Mouse (Mus musculus) neural tube, embryonic 11.5 days (tissue): ENCODE measurements around the gene Rrp12. TPM values are rescaled to one million over a fixed set of nuclear protein-coding genes. Genes with fewer than 3 reads are reported as not detected.
"Not testable (repeated sequence)": the region's sequence is repeated elsewhere in the genome, so short reads cannot be mapped to it uniquely, and the experiment has no call there.

Source experiments
- ATAC-seq: fragments of 200-750 bp; cut with Nextera tagmentation; 2 replicates; pipeline ENCODE4 v1.8.0; 2017; ENCODE audit warnings: moderate number of reproducible peaks, mild to moderate bottlenecking, moderate TSS enrichment, moderate library complexity; ENCODE audit not compliant: insufficient read depth, low FRiP score, low TSS enrichment
- DNase-seq: peaks from one replicate; pipeline ENCODE4 v3.0.0-alpha.2; 2015; ENCODE audit warnings: low spot score
- H3K27ac ChIP-seq: fragments of 300-500 bp; sonication (generic); 2 replicates; pipeline ENCODE4 v1.5.1; 2014; ENCODE audit warnings: low read depth, mild to moderate bottlenecking, low read length
- H3K27me3 ChIP-seq: fragments of 300-500 bp; sonication (generic); 2 replicates; pipeline ENCODE4 v1.6.1; 2014; ENCODE audit warnings: mild to moderate bottlenecking, low read length, mixed read lengths; ENCODE audit not compliant: control insufficient read depth, insufficient read depth
- H3K36me3 ChIP-seq: fragments of 300-500 bp; sonication (generic); 2 replicates; pipeline ENCODE4 v1.6.1; 2014; ENCODE audit warnings: mild to moderate bottlenecking, low read length, moderate library complexity, mixed read lengths; ENCODE audit not compliant: control insufficient read depth, insufficient read depth
- H3K4me1 ChIP-seq: fragments of 300-500 bp; sonication (generic); 2 replicates; pipeline ENCODE4 v1.6.1; 2014; ENCODE audit warnings: low read length, mixed read lengths; ENCODE audit not compliant: control insufficient read depth, insufficient read depth
- H3K4me2 ChIP-seq: fragments of 300-500 bp; sonication (generic); 2 replicates; pipeline ENCODE4 v1.6.1; 2014; ENCODE audit warnings: low read depth, mild to moderate bottlenecking, moderate library complexity
- H3K4me3 ChIP-seq: fragments of 300-500 bp; sonication (generic); 2 replicates; pipeline ENCODE4 v1.5.1; 2014; ENCODE audit warnings: low read depth, low read length
- H3K9ac ChIP-seq: fragments of 300-500 bp; sonication (generic); 2 replicates; pipeline ENCODE4 v1.6.1; 2014; ENCODE audit warnings: mild to moderate bottlenecking, low read length
- H3K9me3 ChIP-seq: fragments of 300-500 bp; sonication (generic); 2 replicates; pipeline ENCODE4 v1.6.1; 2016; ENCODE audit warnings: low read length; ENCODE audit not compliant: control insufficient read depth
- WGBS: fragments of 180-500 bp; shearing (Covaris S2); extraction: QIAGEN DNeasy Blood & Tissue Kit; methylation state at CpG from one replicate; pipeline ENCODE4 v1.1.7; 2014; 5-methylcytosine and 5-hydroxymethylcytosine counted together
- polyA plus RNA-seq: library from polyadenylated mRNA; unstranded; fragments of >200 nt; fragmentation: Nextera tagmentation; extraction: Ambion mirVana; gene quantifications from 2 replicates; pipeline ENCODE4 v1.2.1, GENCODE M21; 2014

Rrp12 gene
- polyA plus RNA-seq, 1 experiment from 2014 or later: 20.2 TPM

DNA sequence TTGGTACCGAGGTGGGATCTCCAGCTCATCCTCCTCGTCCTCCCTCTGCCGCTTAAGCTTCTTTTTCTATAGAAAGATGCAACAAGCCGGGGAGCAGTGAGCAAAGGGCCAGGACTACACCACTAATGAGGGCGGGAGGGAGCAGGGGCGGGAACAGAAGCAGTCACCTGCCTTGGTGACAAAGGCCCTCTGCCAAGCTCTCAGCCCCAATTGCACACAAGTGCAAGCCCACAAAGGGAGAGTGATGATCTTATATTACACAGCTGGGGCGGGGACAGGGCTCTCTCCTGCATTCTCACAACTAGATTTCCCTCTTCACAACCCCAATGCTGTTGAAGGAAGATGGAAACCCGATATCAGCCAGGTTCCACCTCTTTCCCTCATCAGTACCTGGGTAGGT, 29.3 kb downstream of the Rrp12 start:
- H3K27me3 ChIP-seq: no peaks in the 10 kb centered on the region
- ATAC-seq (no peak), DNase-seq (no peak)

DNA sequence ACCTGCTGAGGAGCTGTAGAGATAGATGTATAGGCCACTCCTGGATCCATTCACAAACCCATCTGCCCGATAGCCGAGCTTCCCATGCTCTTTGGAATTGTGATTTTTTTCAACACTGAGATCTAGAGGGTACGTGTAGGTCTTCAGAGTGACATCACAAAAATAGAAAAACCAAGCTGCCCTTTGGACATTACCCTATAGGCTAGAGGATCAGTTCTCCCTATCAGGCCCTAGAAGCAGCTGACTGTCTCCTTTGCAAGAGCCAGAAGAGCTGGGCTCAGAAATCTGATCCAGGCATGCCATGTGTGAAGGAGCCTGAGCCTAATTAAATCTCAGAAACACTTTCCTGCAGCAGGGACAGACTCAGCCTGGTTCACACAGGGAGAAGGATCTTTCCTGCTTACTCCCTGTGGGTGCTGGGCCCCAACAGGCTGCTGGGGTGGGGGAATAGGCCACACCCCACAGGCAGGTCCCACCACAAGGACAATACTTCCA, 38.1 kb downstream of the Rrp12 start:
- Histone ChIP-seq H3K36me3 (0 out of 2 replicates have a peak, but pooled peaks cover 2% of the 10 kb centered on the region), H3K4me2 (no peak overlapping the region), H3K27me3 (no peaks in the 10 kb centered on the region), H3K9ac (no peak overlapping the region), H3K9me3 (no peaks in the 10 kb centered on the region), H3K4me3 (no peak overlapping the region), H3K27ac (no peak overlapping the region), H3K4me1 (no peaks in the 10 kb centered on the region)
- ATAC-seq (no peak), DNase-seq (no peak)
- 81% methylated on average over 3 of the region's 3 CpGs for WGBS

More for the DNA sequence above, 29.3 kb downstream of the Rrp12 start:
- no peak overlapping the region for H3K9ac ChIP-seq
- H3K27ac ChIP-seq: no peak overlapping the region
- 85% methylated on average over 8 of the region's 8 CpGs for whole genome bisulfite sequencing
- H3K4me1 ChIP-seq: no peaks in the 10 kb centered on the region
- no peak overlapping the region for H3K4me2 ChIP-seq
- H3K4me3 ChIP-seq: no peak overlapping the region
- H3K36me3 ChIP-seq: peaks cover 8% of the 10 kb centered on the region
- no peaks in the 10 kb centered on the region for H3K9me3 ChIP-seq

DNA sequence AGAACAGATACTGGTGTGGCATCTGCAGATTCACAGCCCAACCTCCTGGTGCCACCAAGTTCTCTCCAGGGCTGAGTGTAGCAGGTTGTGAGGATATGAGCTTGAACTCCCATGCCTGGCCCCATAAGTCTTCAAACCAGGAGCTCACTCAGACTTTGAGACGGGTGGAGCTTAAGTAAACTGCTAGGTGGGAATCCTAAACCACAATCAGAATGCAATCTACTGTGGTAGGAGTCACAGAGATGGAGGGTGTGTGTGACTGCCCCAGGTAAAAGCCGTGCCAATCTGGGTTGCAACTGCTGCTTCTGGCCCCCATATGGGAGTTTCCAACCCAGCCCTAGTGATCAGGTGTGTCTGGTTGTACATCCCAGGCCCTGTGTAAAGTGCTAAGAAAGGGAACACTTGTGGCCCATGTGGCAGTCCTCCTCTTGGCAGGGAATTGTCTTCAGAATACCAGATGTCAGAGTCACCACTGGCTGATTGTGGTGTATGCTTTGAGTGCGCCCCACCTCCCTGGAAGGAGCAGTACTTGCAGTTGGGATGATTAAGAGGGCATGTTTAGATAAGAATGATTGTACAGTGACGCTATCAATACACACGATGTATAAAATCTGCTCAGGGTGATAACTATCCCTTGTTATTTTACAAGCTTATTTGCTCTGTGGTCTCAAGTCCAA, 38.7 kb downstream of the Rrp12 start:
- Histone ChIP-seq H3K27ac (no peak overlapping the region), H3K4me1 (no peaks in the 10 kb centered on the region), H3K4me2 (no peak overlapping the region), H3K4me3 (no peak overlapping the region), H3K27me3 (no peaks in the 10 kb centered on the region), H3K9ac (no peak overlapping the region), H3K9me3 (no peaks in the 10 kb centered on the region), H3K36me3 (no peaks in the 10 kb centered on the region)
- DNase-seq: no peak
- no peak for ATAC-seq
- 88% methylated on average over 5 of the region's 5 CpGs for WGBS

DNA sequence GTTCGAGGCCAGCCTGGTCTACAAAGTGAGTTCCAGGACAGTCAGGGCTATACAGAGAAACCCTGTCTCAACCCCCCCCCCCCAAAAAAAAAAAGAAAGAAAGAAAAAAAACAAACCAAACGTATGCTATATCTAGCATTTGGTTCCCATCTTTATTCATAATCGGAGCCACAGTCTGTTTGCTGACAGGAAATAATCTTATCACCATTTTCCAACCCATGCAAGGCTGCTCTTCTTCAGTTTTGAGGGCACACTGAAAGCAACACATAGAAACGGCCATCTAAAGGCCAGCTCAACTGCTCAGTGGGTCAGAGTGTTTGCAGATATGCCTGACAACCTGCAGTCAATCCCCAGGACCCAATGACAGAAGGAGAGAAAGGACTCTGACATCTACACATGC, 43.5 kb downstream of the Rrp12 start:
- DNase-seq (no peak), ATAC-seq (no peak)
- H3K4me2 ChIP-seq: no peak overlapping the region
- H3K4me1 ChIP-seq: peaks cover 6% of the 10 kb centered on the region
- H3K4me3 ChIP-seq: no peak overlapping the region
- WGBS: 80% methylated on average over 4 of the region's 4 CpGs
- H3K27me3 ChIP-seq: no peaks in the 10 kb centered on the region
- H3K9ac ChIP-seq: no peak overlapping the region
- H3K9me3 ChIP-seq: no peaks in the 10 kb centered on the region
- no peaks in the 10 kb centered on the region for H3K36me3 ChIP-seq
- H3K27ac ChIP-seq: no peak overlapping the region

DNA sequence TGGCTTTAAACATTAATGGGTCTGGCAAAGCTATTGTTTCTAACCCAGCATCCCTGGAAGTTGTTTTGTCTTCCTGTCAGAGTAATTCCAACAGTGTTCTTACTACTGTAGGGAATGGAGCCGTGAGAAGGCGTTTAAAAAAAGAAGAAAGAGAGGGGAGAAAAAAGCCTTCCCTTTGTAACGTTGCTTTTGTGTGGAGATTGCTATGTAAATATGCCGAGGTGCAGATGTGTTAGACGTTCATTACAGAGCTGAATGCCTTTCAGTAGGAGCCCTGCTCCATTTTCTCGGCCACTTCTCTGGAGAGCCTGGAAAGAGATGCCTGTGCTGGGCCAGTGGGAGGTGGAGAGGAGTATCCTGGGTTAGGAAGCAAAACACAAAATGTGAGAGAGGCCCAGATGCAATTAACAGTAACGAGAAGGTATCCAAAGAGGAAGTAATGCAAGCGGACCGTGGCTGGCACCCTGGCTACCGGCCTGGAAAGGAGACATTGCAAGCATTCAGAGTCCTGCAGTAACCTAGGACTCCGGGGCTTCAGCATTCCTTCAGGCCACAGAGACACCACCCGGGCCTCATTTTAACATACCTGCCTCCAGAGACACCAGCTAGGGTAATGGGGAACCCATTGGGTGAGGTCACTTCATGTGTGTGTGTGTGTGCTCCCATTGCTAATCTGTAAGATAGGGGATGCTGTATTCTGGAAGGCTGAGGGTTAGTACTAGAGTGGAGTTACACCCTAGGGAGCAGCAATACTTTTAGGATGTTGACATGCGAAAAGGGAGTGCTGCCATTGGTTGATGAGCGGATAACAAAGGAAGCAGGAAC, 45.0 kb downstream of the Rrp12 start:
- DNase-seq (peak; percentile 36), ATAC-seq (no peak)
- no peak overlapping the region for H3K9ac ChIP-seq
- H3K36me3 ChIP-seq: no peaks in the 10 kb centered on the region
- H3K4me3 ChIP-seq: no peak overlapping the region
- H3K4me2 ChIP-seq: peak overlapping the region; percentile 17
- H3K4me1 ChIP-seq: peaks cover 13% of the 10 kb centered on the region
- WGBS: 14% methylated on average over 14 of the region's 14 CpGs
- no peaks in the 10 kb centered on the region for H3K9me3 ChIP-seq
- peak overlapping the region; percentile 65 for H3K27ac ChIP-seq
- H3K27me3 ChIP-seq: no peaks in the 10 kb centered on the region

DNA sequence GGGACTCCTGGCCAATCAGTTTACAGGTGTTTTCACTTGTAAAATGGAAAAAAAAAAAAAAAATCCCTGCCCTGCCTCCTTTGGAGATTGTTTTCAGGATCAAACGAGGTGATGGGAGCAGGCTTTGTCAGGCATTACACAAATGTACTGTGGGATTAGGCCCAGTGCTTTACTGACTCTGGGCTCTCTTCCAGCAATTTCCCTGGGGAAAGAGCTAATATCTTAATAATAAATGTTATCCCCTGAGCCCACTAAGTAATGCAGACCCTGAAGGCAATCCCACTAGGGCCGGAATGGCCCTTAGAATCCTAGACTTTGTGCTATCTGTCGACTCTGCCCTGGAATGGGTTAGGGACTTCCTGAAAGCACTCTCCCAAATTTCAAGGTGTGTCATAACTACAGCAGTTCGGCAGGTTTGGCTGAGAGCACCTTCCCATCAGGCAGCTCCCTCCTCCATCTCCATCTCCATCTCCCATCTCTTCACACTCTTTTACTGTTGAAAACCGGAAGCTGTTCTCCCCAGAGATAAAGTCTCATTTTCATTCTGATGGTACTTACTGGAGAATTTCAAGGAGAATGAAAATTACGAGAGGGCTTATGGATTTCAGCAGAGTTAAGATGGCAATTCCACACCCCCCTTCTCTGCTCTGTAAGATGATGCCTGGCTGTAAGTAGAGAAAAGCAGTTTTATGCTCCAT, 45.8 kb downstream of the Rrp12 start:
- H3K4me3 ChIP-seq: no peak overlapping the region
- H3K4me1 ChIP-seq: peaks cover 13% of the 10 kb centered on the region
- no peaks in the 10 kb centered on the region for H3K9me3 ChIP-seq
- no peak overlapping the region for H3K9ac ChIP-seq
- H3K27me3 ChIP-seq: no peaks in the 10 kb centered on the region
- WGBS: 13% methylated on average over 6 of the region's 6 CpGs
- peak overlapping the region; percentile 65; the same call in 1 of the 2 replicates for H3K27ac ChIP-seq
- no peak overlapping the region; the same call in 1 of the 2 replicates for H3K4me2 ChIP-seq
- H3K36me3 ChIP-seq: no peaks in the 10 kb centered on the region
- DNase-seq: no peak
- ATAC-seq: no peak

DNA sequence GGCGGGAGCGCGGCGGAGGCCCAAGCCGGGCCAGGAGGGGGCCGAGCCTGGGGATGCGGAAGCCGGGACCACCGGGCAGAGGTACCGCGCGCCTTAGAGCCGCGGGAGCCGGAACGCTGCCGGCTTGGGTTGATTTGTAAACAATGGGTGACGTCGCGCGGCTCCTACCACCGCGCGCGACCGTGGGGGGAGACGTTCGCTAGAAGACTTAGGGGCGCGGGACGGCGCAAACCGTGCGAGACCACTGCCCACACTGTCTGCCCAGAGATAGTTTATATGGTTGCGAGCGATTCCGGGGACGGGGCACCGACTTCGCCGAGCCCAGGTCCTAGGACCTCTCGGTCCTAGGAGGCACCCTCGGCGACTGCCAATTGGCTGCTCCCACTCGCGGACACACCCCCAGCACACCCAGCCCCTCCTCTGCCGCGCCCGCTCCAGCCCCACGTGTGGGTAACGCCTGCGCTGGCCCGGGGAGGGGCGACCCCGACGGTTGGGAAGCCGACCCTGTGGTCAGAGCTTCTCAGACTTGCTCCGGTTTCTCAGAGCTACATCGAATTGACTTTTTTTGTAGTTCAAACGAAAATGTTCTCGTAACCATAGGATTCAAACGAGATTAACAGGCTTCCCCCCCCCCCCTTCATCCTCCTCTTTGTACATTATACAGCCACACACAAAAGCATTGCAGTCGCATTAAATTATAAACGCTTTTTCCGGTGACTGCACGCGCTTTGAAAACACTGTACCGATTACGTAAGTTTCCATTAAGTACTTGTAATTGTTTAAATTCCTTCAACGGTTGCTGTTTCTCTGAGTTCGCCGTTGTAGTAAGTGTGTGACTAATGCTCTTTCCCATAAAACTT, 47.8 kb downstream of the Rrp12 start, which contains the start of gene Frat2:
Gene Frat2 (minus strand): TSS at position 141 of the 860 bp plus-strand sequence.
- WGBS: under 1% methylated on average over 71 of the region's 72 CpGs
- H3K27me3 ChIP-seq: no peaks in the 10 kb centered on the region
- H3K36me3 ChIP-seq: no peaks in the 10 kb centered on the region
- no peaks in the 10 kb centered on the region for H3K9me3 ChIP-seq
- peak within 1 kb of the TSS; percentile 79 for H3K4me3 ChIP-seq
- peak within 1 kb of the TSS; percentile 98 for H3K4me2 ChIP-seq
- H3K27ac ChIP-seq: peak within 1 kb of the TSS; percentile 87
- peak within 1 kb of the TSS; percentile 65 for H3K9ac ChIP-seq
- DNase-seq (peak; percentile 94), ATAC-seq (peak; percentile 86)
- H3K4me1 ChIP-seq: peaks cover 13% of the 10 kb centered on the region

GRCm38 (mm10) chr19:41847614-41847991, 48.4 kb downstream of the Rrp12 start:
- Histone ChIP-seq H3K4me2 (peak overlapping the region; percentile 98), H3K4me1 (peaks cover 13% of the 10 kb centered on the region), H3K9ac (peak overlapping the region; percentile 65), H3K27ac (peak overlapping the region; percentile 87), H3K4me3 (peak overlapping the region; percentile 79)
- peak; percentile 69 for DNase-seq
- WGBS: under 1% methylated on average over 42 of the region's 53 CpGs
- peak; percentile 55 for ATAC-seq
- not testable (repeated sequence) for H3K27me3 ChIP-seq, H3K36me3 ChIP-seq, H3K9me3 ChIP-seq
